Mouse (Mus musculus) megakaryocyte, embryonic 14.5 days (primary cell): ENCODE measurements around the gene Hivep3.

Source experiments
- FLI1 ChIP-seq: IDR thresholded peaks from 2 replicates; pipeline ENCODE4 v1.6.1; 2012; ENCODE audit warnings: low read length, inconsistent platforms, mixed read lengths
- GATA1 ChIP-seq: IDR thresholded peaks from 3 replicates; pipeline ENCODE4 v1.6.1; 2012; ENCODE audit warnings: mixed read lengths, low read length, inconsistent platforms, borderline replicate concordance

- TF ChIP-seq GATA1 (no peak), FLI1 (no peak)
These were observed 296.4 kb downstream of the Hivep3 start for GRCm38 (mm10) chr4:120029937-120030336.
